Mouse (Mus musculus): ENCODE results near the gene Rbfox1.
A peak's percentile ranks its signal among the peaks of the same experiment; 100 is the strongest.

Rbfox1 gene

DNA sequence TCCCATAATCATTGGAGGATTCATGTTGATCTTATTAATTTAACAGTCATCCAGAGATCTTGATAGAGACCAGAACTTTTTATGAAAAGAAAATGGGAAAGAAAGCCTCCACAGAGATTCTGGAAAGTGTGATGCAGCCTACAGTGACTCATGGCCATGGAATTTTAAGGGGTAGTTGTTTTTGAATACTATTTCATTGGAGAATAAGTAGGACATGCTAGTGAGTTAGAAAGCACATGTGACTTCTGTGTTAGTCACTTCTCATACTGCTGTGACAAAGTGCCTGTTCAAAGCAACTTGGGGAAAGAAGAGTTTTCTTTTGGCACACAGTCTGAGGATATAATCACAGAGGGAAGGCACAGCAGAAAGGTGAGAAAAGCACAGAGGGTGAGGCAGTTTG lies 1510.9 kb downstream of the Rbfox1 start:
- no peak for ATAC-seq (ENCODE audit: insufficient number of reproducible peaks, low FRiP score, low TSS enrichment)

- ATAC-seq (ENCODE audit: insufficient number of reproducible peaks, low FRiP score, low TSS enrichment): no peak
Observed at GRCm38 (mm10) chr16:7404766-7405492, 1519.8 kb downstream of the Rbfox1 start.

GRCm38 (mm10) chr16:7407862-7408640 lies 1522.9 kb downstream of the Rbfox1 start:
- ATAC-seq (ENCODE audit: insufficient number of reproducible peaks, low FRiP score, low TSS enrichment): no peak

DNA sequence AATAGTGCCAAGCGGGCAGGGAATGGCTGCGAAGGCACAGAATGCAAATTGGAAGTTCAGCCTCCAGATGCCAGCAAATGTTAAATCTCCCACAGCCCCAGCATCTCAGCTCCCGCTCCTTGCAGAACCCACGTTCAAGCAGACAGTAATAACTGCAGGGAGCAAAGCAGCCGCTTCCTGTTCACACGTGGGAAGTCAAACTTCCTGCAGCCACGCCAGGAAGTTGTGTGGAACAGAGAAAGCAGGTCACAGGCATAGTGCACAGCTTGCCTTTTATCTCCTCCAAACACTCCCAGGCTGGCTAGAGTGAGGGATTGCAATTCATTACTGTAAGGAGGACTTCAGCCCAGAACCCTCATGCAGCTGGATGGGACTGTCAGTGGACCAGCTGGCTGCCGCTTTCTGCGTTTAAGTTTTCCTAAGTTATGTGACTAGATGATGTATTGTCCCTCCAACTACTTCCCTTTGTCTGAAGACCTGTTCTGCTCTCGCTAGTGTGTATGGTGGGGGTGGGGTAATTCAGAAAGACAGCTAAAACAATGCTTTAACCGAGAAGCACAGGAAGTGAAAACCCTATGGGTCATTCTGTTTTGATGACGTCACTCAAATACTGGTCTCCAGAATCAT lies 1534.6 kb downstream of the Rbfox1 start:
- no peak for ATAC-seq (ENCODE audit: insufficient number of reproducible peaks, low FRiP score, low TSS enrichment)

GRCm38 (mm10) chr16:7425386-7426089 lies 1540.4 kb downstream of the Rbfox1 start:
- no peak for ATAC-seq (ENCODE audit: insufficient number of reproducible peaks, low FRiP score, low TSS enrichment)

GRCm38 (mm10) chr16:7433296-7433695 lies 1548.1 kb downstream of the Rbfox1 start:
- ATAC-seq (ENCODE audit: insufficient number of reproducible peaks, low FRiP score, low TSS enrichment): no peak

GRCm38 (mm10) chr16:7446791-7447290 lies 1561.7 kb downstream of the Rbfox1 start:
- no peak for ATAC-seq (ENCODE audit: insufficient number of reproducible peaks, low FRiP score, low TSS enrichment)

GRCm38 (mm10) chr16:7447718-7448649 lies 1562.8 kb downstream of the Rbfox1 start:
- no peak for ATAC-seq (ENCODE audit: insufficient number of reproducible peaks, low FRiP score, low TSS enrichment)

DNA sequence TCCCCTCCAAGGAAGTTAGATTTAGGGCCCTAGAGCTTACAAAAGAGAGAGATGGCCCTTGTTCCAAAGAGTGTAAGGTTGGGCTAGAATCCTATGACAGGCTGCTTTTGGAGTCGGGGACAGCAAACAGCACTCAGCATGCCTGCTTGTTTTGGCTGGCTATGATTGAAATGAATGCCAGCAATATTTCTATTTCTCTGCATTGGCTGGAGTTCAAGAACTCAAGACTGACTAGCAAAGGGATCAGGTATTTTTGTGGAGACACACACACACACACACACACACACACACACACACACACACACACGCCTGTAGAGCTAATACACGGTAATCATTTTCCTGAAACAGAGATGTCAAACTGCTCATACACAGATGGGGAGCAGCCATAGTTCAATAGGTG lies 1566.0 kb downstream of the Rbfox1 start:
- ATAC-seq (ENCODE audit: insufficient number of reproducible peaks, low FRiP score, low TSS enrichment): peak; percentile 58; the same call in 1 of the 2 replicates

GRCm38 (mm10) chr16:7457571-7457970 lies 1572.4 kb downstream of the Rbfox1 start:
- ATAC-seq (ENCODE audit: insufficient number of reproducible peaks, low FRiP score, low TSS enrichment): no peak

All from cerebellum, adult (tissue).